Mouse (Mus musculus) kidney, postnatal 10 days (tissue): Measurements from ENCODE around the gene Lyar.

Source experiments
- DNase-seq: peaks from one replicate; pipeline ENCODE4 v3.0.0; 2021; ENCODE audit warnings: mixed read lengths

Lyar gene

DNA sequence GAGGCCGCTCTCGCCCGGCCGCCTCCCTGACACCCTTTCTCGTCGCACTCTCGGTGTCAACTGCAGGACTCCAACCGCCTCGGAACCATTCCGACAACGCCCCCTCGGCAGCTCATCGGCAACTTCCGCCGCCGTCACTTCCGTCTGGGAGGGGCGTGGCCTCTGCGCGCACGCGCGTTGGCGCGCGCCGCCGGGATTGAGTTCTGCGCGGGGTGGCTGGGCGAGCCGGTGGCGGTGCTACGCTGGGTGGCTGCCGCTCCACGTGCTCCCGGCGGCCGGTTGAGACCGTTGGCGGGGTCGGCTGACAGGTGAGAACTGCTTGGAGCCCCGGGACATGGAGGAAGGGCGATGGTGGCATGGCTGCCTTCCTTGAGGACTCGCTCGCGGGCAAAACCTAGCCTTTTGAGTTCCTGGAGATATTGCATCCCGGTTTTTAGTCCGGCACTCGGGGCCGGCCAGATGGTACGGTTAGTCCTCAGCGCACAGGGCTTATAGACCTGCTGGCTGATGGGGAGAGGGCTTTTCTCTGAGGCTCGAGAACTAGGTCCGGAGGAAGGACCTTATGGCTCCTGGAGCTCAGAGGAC lies at the start of gene Lyar, which contains the start of gene Zbtb49:
Gene Lyar, plus strand, starts transcription at position 143 of the 585 bp plus-strand sequence.
Gene Zbtb49, minus strand, starts transcription at position 130 of the 585 bp plus-strand sequence.
- peak; percentile 96 for DNase-seq

DNA sequence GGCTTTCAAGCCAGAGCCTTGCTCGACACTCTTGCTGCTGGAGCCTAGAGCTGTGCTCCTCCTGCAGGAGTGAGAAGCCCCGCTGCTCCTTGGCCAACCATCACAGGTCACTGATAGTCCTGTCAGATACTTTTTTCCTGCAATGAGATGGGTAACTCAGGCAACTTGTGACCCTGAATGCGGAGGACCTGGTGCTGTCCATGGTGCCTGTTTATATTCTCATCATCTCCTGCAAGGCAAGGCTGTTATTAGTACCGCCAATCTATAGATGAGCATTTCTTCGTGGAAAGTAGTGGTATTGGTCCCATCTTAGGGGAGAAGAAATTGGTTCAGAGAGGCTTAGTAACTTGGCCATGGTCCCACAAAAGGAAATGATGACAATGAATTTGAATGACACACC lies 46.5 kb upstream of the Lyar start:
- no peak for DNase-seq

DNA sequence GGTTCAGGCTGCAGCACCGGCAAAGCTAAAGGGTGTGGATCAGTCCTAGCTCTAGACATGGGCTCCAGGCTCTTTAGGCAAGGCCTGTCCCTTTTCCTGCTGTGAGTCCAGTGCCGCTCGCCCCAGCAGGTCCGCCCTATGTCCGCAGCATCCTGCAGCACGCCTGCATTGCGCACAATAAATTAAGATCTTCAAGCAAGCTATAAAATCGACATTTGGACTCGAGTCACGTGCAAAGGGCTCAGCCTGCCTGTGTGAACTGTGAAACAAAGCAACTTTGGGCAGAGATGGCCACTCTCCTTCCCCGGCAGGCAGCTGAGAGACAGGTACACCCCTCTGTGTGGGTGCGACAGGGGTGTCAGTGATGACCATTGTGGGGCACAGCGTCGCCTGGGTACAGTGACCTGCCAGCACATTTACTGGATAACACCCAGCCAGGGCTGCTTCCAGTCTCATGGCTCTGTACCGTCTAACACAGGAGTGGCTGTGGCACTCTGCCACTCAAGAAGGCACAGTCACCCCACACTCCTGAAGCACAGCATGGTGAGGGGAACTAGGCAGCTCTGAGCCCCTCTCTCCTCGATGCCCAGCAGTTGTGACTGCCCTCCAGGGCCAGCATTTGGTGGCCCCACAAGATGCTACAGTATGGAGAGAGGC lies 45.9 kb upstream of the Lyar start:
- DNase-seq, result no peak

DNA sequence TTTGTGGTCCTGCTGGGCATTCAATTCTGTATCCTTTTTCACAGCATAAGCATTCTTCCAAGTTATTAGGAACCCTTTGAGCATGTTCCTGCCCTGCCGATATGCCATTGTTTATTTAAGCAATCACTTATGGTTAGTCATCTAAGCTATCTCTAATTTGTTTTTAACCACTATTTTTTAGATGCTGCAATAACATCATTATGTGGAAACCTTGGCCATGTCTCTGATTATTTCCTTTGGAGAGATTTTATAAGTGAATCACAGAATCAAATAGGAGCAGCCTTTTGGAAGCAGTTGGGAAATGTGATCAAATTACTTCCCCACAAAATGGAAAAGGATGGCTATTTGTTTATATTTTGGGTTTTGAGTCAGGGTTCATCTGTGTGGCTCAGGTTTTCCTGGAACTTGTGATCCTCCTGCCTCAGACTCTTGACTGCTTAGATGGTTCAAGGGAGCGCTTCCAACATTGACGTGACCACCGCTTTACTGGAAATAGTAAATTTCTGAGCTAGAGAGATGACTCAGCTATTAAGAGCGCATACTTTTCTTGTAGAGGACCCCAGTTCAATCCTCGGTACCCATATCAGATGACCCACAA lies 35.5 kb upstream of the Lyar start:
- no peak for DNase-seq

DNA sequence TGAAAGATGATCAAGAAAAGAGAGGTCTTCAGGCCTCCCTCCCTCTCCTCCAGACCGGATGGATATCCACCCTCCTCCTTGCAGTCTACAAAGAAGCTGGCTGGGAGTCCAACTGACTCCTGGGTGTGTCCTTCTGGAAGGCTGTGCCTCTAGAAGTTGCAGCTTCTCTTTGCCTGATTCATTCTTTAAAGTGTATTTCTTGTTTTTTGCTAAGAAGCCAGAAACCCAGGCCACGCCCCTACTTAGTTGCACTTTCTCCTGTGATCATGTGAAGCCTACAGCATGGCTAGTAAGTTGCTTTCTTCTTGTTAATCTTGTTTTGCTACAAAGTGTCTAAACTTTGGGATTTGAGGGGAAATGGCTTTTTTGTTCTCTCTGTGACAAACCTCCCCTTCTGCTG lies 33.3 kb upstream of the Lyar start:
- DNase-seq, result no peak

DNA sequence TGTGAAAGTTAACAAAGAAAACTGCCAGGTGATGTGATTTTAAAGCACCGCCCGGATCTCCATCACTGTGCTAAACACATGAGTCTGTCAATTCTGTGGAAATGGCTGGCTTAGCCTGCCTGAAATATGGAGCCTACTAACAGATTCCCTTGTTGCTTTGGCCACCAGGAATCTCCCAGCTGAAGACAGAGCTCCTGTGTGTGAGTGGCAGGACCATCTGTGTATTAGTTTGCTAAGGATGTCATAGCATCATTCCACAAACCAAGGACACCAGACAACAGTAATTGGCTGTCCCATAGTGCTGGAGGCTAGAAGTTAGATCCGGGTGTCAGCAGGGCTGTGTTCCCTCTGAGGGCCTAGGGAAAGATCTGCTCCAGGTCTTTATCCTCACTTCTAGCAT lies 29.4 kb upstream of the Lyar start:
- DNase-seq, result no peak

DNA sequence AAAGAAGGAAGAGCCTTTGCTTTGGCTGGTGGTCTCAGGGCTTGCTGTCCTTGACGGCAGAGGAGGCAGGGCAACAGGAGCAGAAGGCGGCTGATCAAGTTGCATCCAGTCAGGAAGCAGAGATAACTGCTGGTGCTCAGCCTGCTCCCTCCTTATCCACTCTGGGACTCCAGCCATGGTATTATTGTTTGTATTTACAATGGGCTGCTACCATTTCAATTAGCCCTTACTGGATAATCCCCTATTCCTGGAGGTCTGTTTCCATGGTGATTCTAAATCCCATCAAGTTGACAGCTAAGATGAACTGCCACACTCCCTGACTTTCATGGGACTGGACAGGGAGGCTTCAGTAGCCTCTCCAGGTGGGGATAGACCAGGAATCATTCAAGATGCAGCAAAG lies 25.3 kb upstream of the Lyar start:
- no peak for DNase-seq

DNA sequence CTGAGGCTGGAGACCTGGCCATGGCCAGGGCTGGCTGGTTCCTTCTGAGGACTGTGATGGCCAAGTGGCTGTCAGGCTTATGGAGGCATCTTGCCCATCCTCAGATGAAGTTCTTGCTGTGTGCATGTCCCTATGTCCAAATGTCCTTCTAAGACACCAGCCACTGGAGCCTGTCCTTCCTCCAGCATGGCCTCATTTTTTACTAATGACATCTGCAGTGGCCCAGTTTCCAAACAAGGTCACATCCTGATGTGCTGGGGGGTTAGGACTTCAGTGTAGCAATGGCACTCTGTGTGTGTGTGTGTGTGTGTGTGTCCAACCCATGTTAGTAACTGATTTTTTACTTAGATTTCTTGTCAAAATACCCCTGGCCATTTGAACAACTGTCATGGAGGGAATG lies 24.3 kb upstream of the Lyar start:
- no peak for DNase-seq

DNA sequence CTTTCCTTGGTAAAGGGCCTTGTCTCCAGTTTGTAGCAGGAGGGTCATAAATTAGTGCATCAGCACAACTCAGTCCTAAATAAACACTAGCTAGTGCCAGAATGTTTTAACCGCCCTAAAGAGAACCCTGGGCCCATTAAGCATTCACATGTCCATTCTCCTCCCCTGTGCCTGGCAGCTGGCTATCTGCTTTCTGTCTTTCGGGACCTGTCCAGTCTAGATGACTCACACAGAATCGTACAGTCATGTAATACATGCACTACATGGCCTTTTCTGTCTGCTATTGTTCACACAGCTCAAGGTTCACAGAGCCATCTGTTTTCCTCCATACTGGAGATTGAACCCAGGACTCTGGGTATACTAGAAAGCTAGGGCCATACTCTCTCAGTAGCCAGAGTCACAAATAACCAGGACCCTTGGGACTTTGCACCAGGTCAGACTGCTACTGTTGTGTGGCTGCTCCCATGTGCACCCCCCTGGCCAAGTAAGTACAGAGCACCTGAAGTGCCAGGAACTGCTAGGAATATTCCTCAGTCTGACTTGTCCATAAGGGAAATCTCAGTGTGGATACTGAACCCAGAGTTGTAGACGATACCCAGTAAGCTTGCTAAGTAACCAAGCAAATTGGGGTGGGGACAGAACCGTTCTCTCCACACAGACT lies 23.3 kb upstream of the Lyar start:
- DNase-seq, result no peak

DNA sequence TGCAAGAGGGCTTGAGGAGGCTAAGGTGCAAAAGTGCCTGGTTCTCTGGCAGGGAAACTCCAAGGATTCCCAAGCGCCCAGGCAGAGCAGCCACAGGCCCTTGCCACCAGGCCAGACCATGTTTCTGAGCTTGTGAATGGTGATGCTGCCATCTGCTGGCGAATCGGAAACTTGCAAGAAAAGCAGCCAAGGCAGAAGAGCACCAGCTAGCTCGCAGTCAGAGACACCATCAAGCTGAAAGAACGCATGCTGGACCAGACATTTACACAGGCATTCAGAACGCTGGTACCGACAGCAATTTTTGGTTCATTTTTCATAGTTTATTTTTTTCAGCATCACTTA lies 22.8 kb upstream of the Lyar start:
- DNase-seq, result peak; percentile 89

DNA sequence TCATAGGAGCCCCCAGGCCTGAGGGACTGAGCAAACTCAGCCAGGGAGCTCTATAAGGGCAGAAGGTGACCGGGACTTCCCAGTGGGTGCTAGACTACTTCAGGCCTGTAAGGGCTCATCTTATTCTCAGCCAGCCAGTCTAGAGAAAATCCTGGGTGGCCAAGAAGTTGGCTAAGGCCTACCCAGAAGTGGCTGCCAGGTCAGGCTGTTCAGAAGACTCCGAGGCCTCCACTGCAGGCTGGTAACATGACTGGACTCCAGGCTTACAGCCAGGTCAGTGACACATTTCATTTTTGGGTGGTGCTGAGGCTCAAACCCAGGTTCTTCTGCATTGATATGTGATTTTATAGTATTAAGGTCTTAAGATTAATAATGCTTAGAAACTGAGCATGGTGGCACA lies 20.6 kb upstream of the Lyar start:
- DNase-seq, result no peak

DNA sequence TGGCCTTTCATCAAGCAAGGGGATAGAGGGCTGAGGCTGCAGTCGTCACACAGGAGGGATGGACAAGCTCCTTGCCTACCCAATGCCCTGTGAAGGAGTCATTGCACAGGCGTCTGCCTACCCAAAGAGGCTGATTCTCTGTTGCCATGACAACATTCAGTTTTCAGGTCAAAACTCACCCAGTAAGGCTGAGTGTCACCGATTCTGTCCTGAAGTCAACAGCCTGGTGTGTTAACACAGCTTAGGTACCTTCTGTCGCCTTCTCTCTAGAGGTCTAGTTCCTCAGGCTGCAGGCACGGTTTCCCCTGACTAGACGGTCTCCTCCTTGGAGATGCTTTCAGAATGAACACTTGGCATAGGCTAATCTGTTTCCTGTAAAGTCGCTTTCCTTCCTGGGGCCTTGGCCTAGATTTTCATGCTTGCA lies 15.0 kb upstream of the Lyar start:
- DNase-seq, result no peak

DNA sequence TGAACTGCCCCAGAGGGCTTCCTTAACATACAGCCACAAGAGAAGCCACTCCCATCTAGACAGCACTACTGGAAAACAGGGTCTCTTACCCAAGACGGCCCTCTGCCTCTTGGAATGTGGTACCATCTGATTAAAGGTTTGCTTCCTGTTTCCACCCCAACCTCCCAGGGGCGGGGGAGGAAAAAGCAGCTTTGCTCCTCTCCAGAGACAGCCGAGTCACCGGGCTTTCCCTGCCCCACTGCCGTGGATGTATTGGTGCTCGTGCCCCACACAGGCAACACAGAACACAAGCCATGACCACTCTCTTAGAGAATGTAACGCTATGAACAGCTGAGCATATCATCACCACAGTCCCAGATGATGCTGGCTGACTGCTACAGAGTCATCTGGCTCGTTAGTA lies 11.3 kb upstream of the Lyar start:
- no peak for DNase-seq

DNA sequence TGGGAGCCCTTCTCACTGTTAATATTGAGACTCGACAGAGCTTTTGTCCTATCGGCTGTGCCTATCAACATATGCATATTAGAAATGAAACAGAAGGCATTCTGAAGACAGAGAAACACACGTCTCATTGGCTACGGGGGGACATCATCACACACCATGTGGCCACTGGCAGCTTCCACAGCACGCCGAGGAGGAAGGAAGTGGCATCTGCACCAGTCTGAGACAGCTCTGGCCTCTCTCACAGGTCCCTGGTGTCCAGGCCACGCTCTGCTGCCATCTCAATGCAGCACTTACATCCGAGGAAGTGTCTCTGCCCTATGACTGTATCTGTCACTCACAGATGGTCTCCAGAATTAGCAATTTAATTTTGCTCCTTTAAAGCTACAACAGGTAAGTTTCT lies 8.6 kb upstream of the Lyar start:
- DNase-seq, result no peak

DNA sequence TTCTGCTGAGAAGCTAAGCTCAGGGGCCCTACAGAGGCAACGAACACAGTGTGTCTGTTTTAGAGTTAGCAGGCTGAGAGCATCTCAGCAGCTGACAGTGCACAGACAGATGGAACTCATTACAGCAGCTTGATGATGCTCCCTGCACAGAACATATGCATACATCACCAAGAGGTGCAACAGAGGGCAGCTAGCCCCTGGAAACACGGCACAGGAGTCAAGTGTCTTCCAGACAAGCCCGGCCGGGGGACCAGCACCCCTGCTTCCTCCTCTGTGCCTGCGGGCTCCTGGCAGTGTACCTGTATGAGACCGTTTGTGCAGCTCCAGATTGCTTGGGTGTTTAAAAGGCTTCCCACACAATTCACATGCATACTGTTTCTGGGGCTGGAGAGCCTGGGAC lies 7.3 kb upstream of the Lyar start:
- no peak for DNase-seq

DNA sequence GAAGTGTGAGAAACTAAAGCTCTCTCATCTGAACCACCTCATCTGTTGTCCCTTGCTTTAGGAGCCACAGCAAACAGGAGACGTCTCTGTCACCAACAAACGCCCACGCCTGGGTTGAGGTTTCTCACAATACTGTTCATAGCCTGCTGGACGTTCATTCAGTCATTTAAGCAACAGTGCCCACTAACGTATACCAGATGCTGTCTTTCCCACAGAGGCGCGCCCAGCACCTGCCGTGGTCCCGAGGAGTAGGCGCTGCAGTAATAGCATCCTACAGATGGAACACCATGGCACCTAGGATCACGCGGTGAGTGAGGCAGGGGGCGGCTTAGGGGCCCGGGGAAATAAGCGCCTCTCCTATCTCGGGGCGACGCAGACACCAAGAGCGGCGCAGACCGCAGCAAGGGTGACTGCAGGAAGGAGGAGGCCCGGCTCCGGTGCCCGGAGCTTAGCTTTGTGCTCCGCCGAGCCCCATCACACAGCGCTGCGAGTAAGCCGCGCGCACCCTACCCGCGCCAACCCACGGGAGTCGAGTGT lies 431 bp upstream of the Lyar start:
- DNase-seq, result no peak

DNA sequence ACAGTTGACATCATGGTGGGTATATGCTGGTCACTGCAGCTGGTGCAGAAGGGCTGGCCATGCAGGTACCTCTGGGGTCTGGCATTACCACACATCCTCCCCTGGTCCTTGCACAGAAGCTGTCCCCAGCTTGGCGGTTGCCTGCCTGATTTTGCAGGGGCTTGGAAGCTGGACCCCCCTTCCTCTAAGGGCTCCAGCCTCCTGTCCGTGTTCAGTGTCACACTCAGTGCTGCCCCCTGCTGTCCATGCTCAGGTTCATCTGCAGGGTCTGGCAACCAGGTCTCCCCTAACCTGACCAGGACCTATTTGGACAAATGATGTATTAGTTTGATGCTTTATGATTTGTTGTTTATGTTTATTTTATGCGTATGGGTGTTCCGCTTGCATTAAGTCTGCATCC lies 15.2 kb downstream of the Lyar start:
- DNase-seq, result peak; percentile 65

DNA sequence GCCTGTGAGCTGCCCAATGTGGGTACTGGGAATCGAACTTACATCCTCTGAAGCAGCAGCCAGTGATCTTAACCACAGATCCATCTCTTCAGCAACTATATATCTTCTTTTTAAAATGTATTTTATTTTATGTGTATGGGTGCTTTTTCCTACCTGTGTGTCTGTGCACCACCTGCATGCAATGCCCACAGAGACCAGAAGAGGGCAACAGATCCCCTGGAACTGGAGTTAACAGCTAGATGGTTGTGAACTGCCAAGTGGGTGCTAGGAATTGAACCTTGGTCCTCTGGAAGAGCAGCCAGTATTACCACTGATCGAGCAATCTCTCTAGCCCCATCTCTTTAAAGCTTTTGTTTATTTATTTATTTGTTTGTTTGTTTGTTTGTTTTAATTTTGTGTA lies 16.4 kb downstream of the Lyar start:
- peak; percentile 8 for DNase-seq

DNA sequence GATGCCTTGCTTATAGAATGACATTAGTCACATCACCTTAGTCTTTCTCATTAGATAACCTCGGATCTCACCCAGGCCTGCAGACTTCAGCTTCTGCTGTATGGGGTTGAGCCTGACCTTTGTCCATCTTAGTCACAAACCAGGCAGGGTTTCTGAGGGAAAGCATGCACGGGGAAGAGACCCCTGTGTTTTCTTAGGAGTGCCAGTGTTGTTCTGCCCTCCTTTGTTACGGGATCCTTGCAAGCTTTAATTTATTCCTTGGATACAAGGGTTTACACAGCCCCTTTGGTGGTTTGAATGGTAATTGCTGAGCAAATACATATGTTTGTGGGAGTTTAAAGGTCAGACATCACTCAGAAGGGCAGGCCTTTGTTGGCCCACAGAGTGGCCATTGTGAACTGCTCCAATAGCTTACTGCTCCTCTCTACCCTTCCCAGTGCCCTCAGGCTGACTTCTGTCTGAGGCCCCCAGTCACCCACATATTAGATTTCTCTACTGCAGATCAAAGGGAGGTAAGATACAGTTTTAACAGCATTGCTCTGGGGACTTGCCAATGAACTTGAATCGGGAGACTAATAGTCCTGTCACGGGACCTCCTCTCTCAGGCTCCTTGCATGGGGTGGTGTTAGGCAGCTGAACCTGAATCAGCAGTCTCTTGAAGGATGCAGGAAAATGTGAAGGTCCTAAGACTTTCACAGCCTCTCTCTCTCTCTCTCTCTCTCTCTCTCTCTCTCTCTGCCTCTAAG lies 20.6 kb downstream of the Lyar start:
- peak; percentile 4 for DNase-seq

DNA sequence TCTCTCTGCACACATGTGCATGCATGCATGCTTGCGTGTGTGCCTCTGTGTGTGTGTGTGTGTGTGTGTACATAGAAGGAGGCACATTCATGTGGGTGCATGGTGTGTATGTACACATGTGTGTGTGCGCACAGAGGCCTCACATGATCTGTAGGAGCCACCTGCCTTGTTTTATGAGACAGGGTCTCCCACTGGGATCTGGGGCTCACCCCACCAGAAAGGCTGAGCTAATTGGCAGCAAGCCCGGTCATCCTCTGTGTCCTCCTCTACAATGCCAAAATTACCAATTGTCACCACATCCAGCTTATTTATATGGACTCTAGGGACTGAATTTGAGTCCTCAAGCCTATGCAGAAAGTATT lies 21.2 kb downstream of the Lyar start:
- DNase-seq, result peak; percentile 7

DNA sequence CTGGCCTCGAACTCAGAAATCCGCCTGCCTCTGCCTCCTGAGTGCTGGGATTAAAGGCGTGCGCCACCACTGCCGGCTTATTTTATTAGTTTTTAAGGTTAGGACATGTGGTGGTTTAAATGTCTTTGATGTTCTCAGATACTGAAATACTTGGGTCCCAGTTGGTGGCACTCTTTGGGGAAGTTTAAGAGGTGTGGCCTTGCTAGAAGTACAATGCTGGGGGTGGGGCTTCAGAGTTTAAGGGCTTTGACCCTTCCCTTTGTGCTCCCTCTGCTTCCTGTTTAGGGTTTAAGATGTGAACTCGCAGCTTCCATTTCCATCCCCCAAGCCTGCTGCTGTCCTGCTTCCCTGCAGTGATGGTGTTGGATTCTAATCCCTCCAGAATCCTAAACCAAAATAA lies 21.7 kb downstream of the Lyar start:
- peak; percentile 1 for DNase-seq

DNA sequence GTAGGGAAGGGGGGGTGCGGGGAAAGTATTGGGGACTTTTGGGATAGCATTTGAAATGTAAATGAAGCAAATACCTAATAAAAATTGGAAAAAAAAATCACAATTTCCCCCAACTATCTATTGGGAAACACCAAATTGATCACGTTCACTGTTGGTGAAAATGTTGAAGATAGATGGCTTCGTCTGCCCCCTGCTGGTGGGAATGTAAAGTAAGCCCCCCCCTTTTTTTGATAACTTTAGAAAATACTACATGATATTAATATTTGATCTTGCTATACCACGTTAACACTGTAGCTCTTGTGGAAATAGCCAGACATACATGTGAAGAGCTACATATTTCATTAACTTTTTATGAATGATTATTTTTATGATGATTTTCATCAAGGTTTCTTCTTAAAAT lies 34.9 kb downstream of the Lyar start:
- peak; percentile 4 for DNase-seq

DNA sequence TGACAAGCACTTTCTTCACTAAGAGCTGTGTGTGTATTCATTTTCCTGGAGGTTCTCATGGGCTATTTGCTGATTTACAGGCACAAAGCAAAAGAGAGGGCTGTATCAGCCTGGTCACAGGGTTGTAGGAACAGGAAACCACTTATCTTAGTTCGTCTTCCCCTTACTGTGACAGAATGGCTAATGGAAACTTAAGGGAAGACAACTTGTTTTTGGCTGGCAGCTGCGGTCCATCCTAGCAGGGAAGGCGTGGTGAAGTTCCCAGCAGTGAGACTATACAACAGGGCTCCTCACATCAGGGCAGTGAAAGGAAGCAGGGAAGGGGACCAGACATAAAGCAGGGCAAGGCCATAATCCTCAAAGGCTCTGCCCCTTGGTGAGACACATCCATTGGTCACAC lies 35.4 kb downstream of the Lyar start:
- DNase-seq, result peak; percentile 4
